Mouse (Mus musculus): ENCODE measurements around the gene Trim38.
"Not testable (repeated sequence)": the region's sequence is repeated elsewhere in the genome, so short reads cannot be mapped to it uniquely, and the experiment has no call there.

DNA sequence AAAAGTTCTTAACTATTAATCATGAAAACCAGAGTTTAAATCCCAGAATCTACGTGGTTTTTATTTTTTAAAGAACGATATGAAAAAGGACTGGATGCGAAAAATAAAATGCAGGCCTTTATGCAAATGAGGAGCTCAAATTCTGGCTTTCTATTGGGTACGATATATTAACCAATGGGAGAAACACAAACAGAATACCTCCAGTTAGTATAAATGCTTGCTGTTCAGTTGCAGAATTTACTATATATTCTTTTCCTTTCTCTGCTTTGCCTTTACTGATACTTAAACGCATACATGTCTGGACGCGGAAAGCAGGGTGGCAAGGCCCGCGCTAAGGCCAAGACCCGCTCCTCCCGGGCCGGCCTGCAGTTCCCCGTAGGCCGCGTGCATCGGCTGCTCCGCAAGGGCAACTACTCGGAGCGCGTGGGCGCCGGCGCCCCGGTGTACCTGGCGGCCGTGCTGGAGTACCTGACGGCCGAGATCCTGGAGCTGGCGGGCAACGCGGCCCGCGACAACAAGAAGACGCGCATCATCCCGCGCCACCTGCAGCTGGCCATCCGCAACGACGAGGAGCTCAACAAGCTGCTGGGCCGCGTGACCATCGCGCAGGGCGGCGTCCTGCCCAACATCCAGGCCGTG lies 18.8 kb upstream of the Trim38 start, which contains the start of gene Hist1h2ab:
- TF ChIP-seq POLR2A (IDR thresholded peaks at IDR 0.05; ENCODE audit: borderline replicate concordance, extremely low read depth, low read depth, low read length): peak; percentile 33; the same call in 1 of the 2 replicates
- TF ChIP-seq CTCF (IDR thresholded peaks at IDR 0.05; ENCODE audit: insufficient read depth, low read length): not testable (repeated sequence)
